Mouse (Mus musculus): ENCODE data around the gene Slc39a7.

GRCm38 (mm10) chr17:34038440-34038839, 7.0 kb upstream of the Slc39a7 start:
- no peak for TF ChIP-seq CTCF (IDR thresholded peaks at IDR 0.05; ENCODE audit: control insufficient read depth, insufficient read depth, insufficient replicate concordance, low read depth, low read length)
- TF ChIP-seq POLR2A (IDR thresholded peaks at IDR 0.05; ENCODE audit: control insufficient read depth, low read depth, low read length) = no peak

All from testis, adult 2 months (tissue).